Mouse (Mus musculus) adrenal gland, adult (tissue): ENCODE data around the gene Cyp4v3.

Experiments used
- DNase-seq, 2 experiments: peaks; one replicate each; pipeline ENCODE4 v3.0.0; 2022 to 2023; ENCODE audit warnings: low spot score in 1 of 2; ENCODE audit not compliant: inconsistent age in 2 of 2

Gene Cyp4v3

GRCm38 (mm10) chr8:45332685-45333409, at the start of gene Cyp4v3:
Gene Cyp4v3 (minus strand): TSS chr8:45333216.
- peak; percentile 86 to 94 for DNase-seq

- DNase-seq, result no peak
These were observed 48.9 kb upstream of the Cyp4v3 start, which contains the start of gene Fam149a for GRCm38 (mm10) chr8:45381963-45382347. Gene Fam149a (minus strand): TSS chr8:45382291.

GRCm38 (mm10) chr8:45381075-45381962, 48.3 kb upstream of the Cyp4v3 start:
- DNase-seq, result no peak

- DNase-seq, result no peak
These were observed 47.6 kb upstream of the Cyp4v3 start for GRCm38 (mm10) chr8:45380598-45380997.

GRCm38 (mm10) chr8:45374071-45374470, 41.1 kb upstream of the Cyp4v3 start:
- DNase-seq, result no peak

GRCm38 (mm10) chr8:45367154-45367553, 34.1 kb upstream of the Cyp4v3 start:
- DNase-seq, result no peak

- no peak for DNase-seq
These were observed 30.2 kb upstream of the Cyp4v3 start for GRCm38 (mm10) chr8:45363220-45363619.

- DNase-seq, result peak in 1 of 2 experiments; percentile 58
These were observed 29.3 kb upstream of the Cyp4v3 start for GRCm38 (mm10) chr8:45362323-45362722.

- no peak for DNase-seq
These were observed 26.1 kb upstream of the Cyp4v3 start for GRCm38 (mm10) chr8:45359091-45359605.

- DNase-seq, result peak; percentile 39 to 83
These were observed 25.3 kb upstream of the Cyp4v3 start for GRCm38 (mm10) chr8:45358132-45358918.

- DNase-seq, result no peak
These were observed 22.8 kb upstream of the Cyp4v3 start for GRCm38 (mm10) chr8:45355809-45356208.

GRCm38 (mm10) chr8:45345031-45345430, 12.0 kb upstream of the Cyp4v3 start:
- DNase-seq, result peak; percentile 57 to 87

- no peak for DNase-seq
These were observed 11.3 kb upstream of the Cyp4v3 start for GRCm38 (mm10) chr8:45344298-45344697.

GRCm38 (mm10) chr8:45341630-45342628, 8.9 kb upstream of the Cyp4v3 start:
- DNase-seq, result no peak

GRCm38 (mm10) chr8:45333493-45333892, 477 bp upstream of the Cyp4v3 start:
- DNase-seq, result peak; percentile 65 to 84

- DNase-seq, result no peak
These were observed 2.2 kb downstream of the Cyp4v3 start for GRCm38 (mm10) chr8:45330856-45331255.

- DNase-seq, result peak in 1 of 2 experiments; percentile 39
These were observed 3.6 kb downstream of the Cyp4v3 start for GRCm38 (mm10) chr8:45329206-45329980.

GRCm38 (mm10) chr8:45327076-45327475, 5.9 kb downstream of the Cyp4v3 start:
- DNase-seq, result peak in 1 of 2 experiments; percentile 27

- DNase-seq, result no peak
These were observed 8.9 kb downstream of the Cyp4v3 start for GRCm38 (mm10) chr8:45324151-45324550.
